Mouse (Mus musculus) liver, embryonic 11.5 days (tissue): ENCODE measurements around the gene Epha4. TPM values are rescaled to one million over a fixed set of nuclear protein-coding genes. Genes with fewer than 3 reads are reported as not detected.

Experiments used
- ATAC-seq: fragments of 200-750 bp; cut with Nextera tagmentation; replicated peaks from 2 replicates; pipeline ENCODE4 v1.8.0; 2017; ENCODE audit warnings: moderate number of reproducible peaks, mild to moderate bottlenecking, moderate TSS enrichment, moderate library complexity; ENCODE audit not compliant: low FRiP score
- DNase-seq: peaks from one replicate; pipeline ENCODE4 v3.0.0-alpha.2; 2017; ENCODE audit warnings: low spot score
- H3K27ac ChIP-seq: fragments of 300-500 bp; sonication (generic); 2 replicates; pipeline ENCODE4 v1.5.1; 2014; ENCODE audit warnings: mild to moderate bottlenecking, low read depth, low read length, control low read depth
- H3K27me3 ChIP-seq: fragments of 300-500 bp; sonication (generic); replicated peaks from 2 replicates; pipeline ENCODE4 v1.6.1; 2014; ENCODE audit warnings: low read length, mixed read lengths; ENCODE audit not compliant: control insufficient read depth, insufficient read depth
- H3K36me3 ChIP-seq: fragments of 300-500 bp; sonication (generic); 2 replicates; pipeline ENCODE4 v1.6.1; 2014; ENCODE audit warnings: mild to moderate bottlenecking, low read length, moderate library complexity, mixed read lengths; ENCODE audit not compliant: control insufficient read depth, insufficient read depth
- H3K4me1 ChIP-seq: fragments of 300-500 bp; sonication (generic); replicated peaks from 2 replicates; pipeline ENCODE4 v1.6.1; 2014; ENCODE audit warnings: low read length, mixed read lengths; ENCODE audit not compliant: control insufficient read depth, insufficient read depth
- H3K4me2 ChIP-seq: fragments of 300-500 bp; sonication (generic); 2 replicates; pipeline ENCODE4 v1.6.1; 2014; ENCODE audit warnings: mild to moderate bottlenecking, control low read depth, moderate library complexity
- H3K4me3 ChIP-seq: fragments of 300-500 bp; sonication (generic); 2 replicates; pipeline ENCODE4 v1.5.1; 2014; ENCODE audit warnings: low read depth, low read length, control low read depth
- H3K9ac ChIP-seq: fragments of 300-500 bp; sonication (generic); 2 replicates; pipeline ENCODE4 v1.6.1; 2014; ENCODE audit warnings: low read depth, low read length, control low read depth
- H3K9me3 ChIP-seq: fragments of 300-500 bp; sonication (generic); 2 replicates; pipeline ENCODE4 v1.6.1; 2016; ENCODE audit warnings: low read length, inconsistent platforms, mixed read lengths; ENCODE audit not compliant: control insufficient read depth
- WGBS: fragments of 180-500 bp; shearing (Covaris S2); extraction: QIAGEN DNeasy Blood & Tissue Kit; methylation state at CpG from one replicate; pipeline ENCODE4 v1.1.7; 2014; 5-methylcytosine and 5-hydroxymethylcytosine counted together
- microRNA-seq: library from miRNA; unstranded; fragments of <30 nt; microRNA quantifications from one replicate; pipeline ENCODE4, GENCODE M21; 2017; ENCODE audit warnings: borderline number of aligned reads
- polyA plus RNA-seq: library from polyadenylated mRNA; unstranded; fragments of >200 nt; fragmentation: Nextera tagmentation; extraction: Ambion mirVana; gene quantifications from 2 replicates; pipeline ENCODE4 v1.2.1, GENCODE M21; 2014

Epha4 gene
- polyA plus RNA-seq, 1 experiment from 2014 or later = 5.6 TPM

DNA sequence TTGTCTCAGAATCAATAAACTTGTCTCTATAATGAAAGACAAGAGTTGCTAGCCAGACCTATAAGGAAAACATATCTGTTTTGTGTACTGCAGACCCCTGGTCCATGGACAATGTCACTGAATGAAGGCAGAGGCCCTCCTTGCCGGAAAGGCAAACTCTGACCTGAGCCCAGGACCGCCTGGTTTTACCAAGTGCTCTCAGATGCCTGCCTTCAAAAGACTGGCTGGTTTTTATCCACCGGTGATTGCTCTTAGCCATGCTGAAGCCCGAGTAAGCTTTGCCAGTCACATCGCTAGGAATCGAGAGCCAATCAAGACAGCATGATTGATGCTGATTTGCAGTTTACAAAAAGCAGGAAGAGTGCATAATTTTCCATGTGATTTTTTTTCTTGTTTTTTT is 176.5 kb downstream of the Epha4 start:
- Histone ChIP-seq H3K4me3 (no peak overlapping the region), H3K9me3 (no peaks in the 10 kb centered on the region), H3K4me2 (no peak overlapping the region), H3K27ac (no peak overlapping the region), H3K9ac (no peak overlapping the region), H3K27me3 (no peaks in the 10 kb centered on the region), H3K36me3 (no peaks in the 10 kb centered on the region), H3K4me1 (no peaks in the 10 kb centered on the region)
- WGBS = 60% methylated on average over 6 of the region's 6 CpGs
- ATAC-seq (no peak), DNase-seq (no peak)

DNA sequence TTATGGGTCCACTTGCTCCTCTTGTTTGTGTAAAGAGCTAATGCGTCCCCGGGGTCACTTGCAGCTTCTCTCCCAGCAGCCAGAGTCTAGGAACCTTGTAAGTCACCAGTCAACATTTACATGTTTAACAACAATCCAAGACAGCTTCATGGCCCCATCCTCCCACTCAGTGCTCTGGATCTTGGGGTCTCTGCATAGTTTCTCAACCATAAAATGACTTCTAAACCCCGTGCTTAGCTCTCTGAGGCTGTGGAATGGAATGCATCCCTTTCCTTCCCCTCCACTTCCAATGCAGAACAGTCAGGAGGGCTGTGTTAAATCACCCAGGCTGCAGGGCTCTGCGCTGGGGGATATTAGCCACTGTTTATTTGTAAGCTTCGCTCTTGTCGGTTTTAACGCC is 178.0 kb downstream of the Epha4 start:
- no peak overlapping the region for H3K4me2 ChIP-seq
- no peaks in the 10 kb centered on the region for H3K9me3 ChIP-seq
- DNase-seq = no peak
- no peaks in the 10 kb centered on the region for H3K36me3 ChIP-seq
- no peak overlapping the region for H3K27ac ChIP-seq
- ATAC-seq = no peak
- WGBS = 71% methylated on average over 7 of the region's 7 CpGs
- H3K4me1 ChIP-seq = no peaks in the 10 kb centered on the region
- no peak overlapping the region for H3K9ac ChIP-seq
- H3K27me3 ChIP-seq = no peaks in the 10 kb centered on the region
- H3K4me3 ChIP-seq = no peak overlapping the region

GRCm38 (mm10) chr1:77318597-77319127 is 196.2 kb downstream of the Epha4 start:
- no peak overlapping the region for H3K4me2 ChIP-seq
- H3K9ac ChIP-seq = no peak overlapping the region
- H3K4me3 ChIP-seq = no peak overlapping the region
- H3K27ac ChIP-seq = no peak overlapping the region
- H3K4me1 ChIP-seq = no peaks in the 10 kb centered on the region
- H3K36me3 ChIP-seq = no peaks in the 10 kb centered on the region
- no peak for ATAC-seq
- no peaks in the 10 kb centered on the region for H3K9me3 ChIP-seq
- no peak for DNase-seq
- 85% methylated on average over 4 of the region's 4 CpGs for WGBS
- H3K27me3 ChIP-seq = no peaks in the 10 kb centered on the region

Small RNAs within 50 kb of the gene (microRNA-seq; reads per million reads assigned to microRNA genes)
- gene Mir6352 = not detected
